Mouse (Mus musculus) hindbrain, embryonic 16.5 days (tissue): ENCODE results near the gene Irak4. TPM values are rescaled to one million over a fixed set of nuclear protein-coding genes. Genes with fewer than 3 reads are reported as not detected.

Source experiments
- ATAC-seq: fragments of 200-750 bp; cut with Nextera tagmentation; 2 replicates; pipeline ENCODE4 v1.8.0; 2017; ENCODE audit warnings: moderate TSS enrichment, moderate library complexity
- H3K27ac ChIP-seq: fragments of 300-500 bp; sonication (generic); 2 replicates; pipeline ENCODE4 v1.5.1; 2014; ENCODE audit warnings: low read depth, mild to moderate bottlenecking, control low read depth, low read length, moderate library complexity
- H3K27me3 ChIP-seq: fragments of 300-500 bp; sonication (generic); replicated peaks from 2 replicates; pipeline ENCODE4 v1.6.1; 2014; ENCODE audit warnings: low read length; ENCODE audit not compliant: control insufficient read depth, insufficient read depth
- H3K36me3 ChIP-seq: fragments of 300-500 bp; sonication (generic); 2 replicates; pipeline ENCODE4 v1.6.1; 2014; ENCODE audit warnings: mild to moderate bottlenecking, low read length, moderate library complexity, mixed read lengths; ENCODE audit not compliant: control insufficient read depth, insufficient read depth
- H3K4me1 ChIP-seq: fragments of 300-500 bp; sonication (generic); 2 replicates; pipeline ENCODE4 v1.6.1; 2014; ENCODE audit warnings: low read depth, low read length; ENCODE audit not compliant: control insufficient read depth, insufficient read depth
- H3K4me2 ChIP-seq: fragments of 300-500 bp; sonication (generic); 2 replicates; pipeline ENCODE4 v1.6.1; 2014; ENCODE audit warnings: mild to moderate bottlenecking, low read length, control low read depth, moderate library complexity
- H3K4me3 ChIP-seq: fragments of 300-500 bp; sonication (generic); 2 replicates; pipeline ENCODE4 v1.5.1; 2014; ENCODE audit warnings: mild to moderate bottlenecking, low read length, control low read depth, moderate library complexity
- H3K9ac ChIP-seq: fragments of 300-500 bp; sonication (generic); 2 replicates; pipeline ENCODE4 v1.6.1; 2014; ENCODE audit warnings: low read depth, mild to moderate bottlenecking, control low read depth, low read length, moderate library complexity
- H3K9me3 ChIP-seq: fragments of 300-500 bp; sonication (generic); 2 replicates; pipeline ENCODE4 v1.6.1; 2014; ENCODE audit warnings: mild to moderate bottlenecking, low read length, moderate library complexity; ENCODE audit not compliant: control insufficient read depth
- WGBS: fragments of 180-500 bp; shearing (Covaris S2); extraction: QIAGEN DNeasy Blood & Tissue Kit; methylation state at CpG from one replicate; pipeline ENCODE4 v1.1.7; 2014; 5-methylcytosine and 5-hydroxymethylcytosine counted together
- polyA plus RNA-seq: library from polyadenylated mRNA; unstranded; fragments of >200 nt; fragmentation: Nextera tagmentation; extraction: Ambion mirVana; gene quantifications from 2 replicates; pipeline ENCODE4 v1.2.1, GENCODE M21; 2015

Irak4 gene
- polyA plus RNA-seq, 1 experiment from 2014 or later = 1.7 TPM

GRCm38 (mm10) chr15:94630553-94630952 is 87.1 kb downstream of the Irak4 start:
- no peak for ATAC-seq
- H3K27me3 ChIP-seq = no peaks in the 10 kb centered on the region
- H3K4me3 ChIP-seq = no peak overlapping the region
- no peaks in the 10 kb centered on the region for H3K9me3 ChIP-seq
- H3K4me2 ChIP-seq = no peak overlapping the region
- H3K9ac ChIP-seq = no peak overlapping the region
- 83% methylated on average over 4 of the region's 4 CpGs for WGBS
- H3K36me3 ChIP-seq = no peaks in the 10 kb centered on the region
- H3K4me1 ChIP-seq = peaks cover 2% of the 10 kb centered on the region; the same call in 1 of the 2 replicates
- no peak overlapping the region for H3K27ac ChIP-seq

Other genes with a start within 250 kb of the Irak4 start
- gene Adamts20, start 78.2 kb upstream of the Irak4 start, polyA plus RNA-seq = 2.8 and 3.4 TPM in 2 replicates
- gene Pus7l, start 96 bp upstream of the Irak4 start, polyA plus RNA-seq = 6.0 and 6.1 TPM in 2 replicates
- gene Twf1, start 46.2 kb downstream of the Irak4 start, polyA plus RNA-seq = 74.2 and 75.0 TPM in 2 replicates
- 13.9 and 16.2 TPM in 2 replicates for gene Tmem117, start 85.6 kb downstream of the Irak4 start, polyA plus RNA-seq